Mouse (Mus musculus): ENCODE data around the gene Snrpc. TPM values are rescaled to one million over a fixed set of nuclear protein-coding genes. Genes with fewer than 3 reads are reported as not detected.
"Not testable (repeated sequence)": the region's sequence is repeated elsewhere in the genome, so short reads cannot be mapped to it uniquely, and the experiment has no call there.

Gene Snrpc
- 10 to 100 TPM; 65.3 to 70.2 TPM for total RNA-seq (2021)
- long read RNA-seq, experiment 1, transcript Snrpc-201 (6 exons, 758 nt), result major isoform, 21 of 25 reads
- long read RNA-seq, experiment 1, partial matches to known transcripts, result 3 of 25 reads
- long read RNA-seq, experiment 1, other reads (novel, unspliced or antisense), result 1 of 25 reads
- long read RNA-seq, experiment 2, transcript Snrpc-201 (6 exons, 758 nt), result major isoform, 46 of 48 reads
- long read RNA-seq, experiment 2, partial matches to known transcripts, result 1 of 48 reads
- long read RNA-seq, experiment 2, other reads (novel, unspliced or antisense), result 0 of 48 reads

GRCm38 (mm10) chr17:27837850-27838249 is at the start of gene Snrpc:
TSS of gene Snrpc (plus strand) at chr17:27838150.
- DNase-seq (ENCODE audit: low spot score in 2 of 2), result not testable (repeated sequence)

GRCm38 (mm10) chr17:27788456-27789172 is 49.3 kb upstream of the Snrpc start:
- no peak for DNase-seq (ENCODE audit: low spot score in 2 of 2)

GRCm38 (mm10) chr17:27790015-27790414 is 47.9 kb upstream of the Snrpc start:
- no peak for DNase-seq (ENCODE audit: low spot score in 2 of 2)

- DNase-seq (ENCODE audit: low spot score in 2 of 2), result no peak
Observed at GRCm38 (mm10) chr17:27790976-27791375, 47.0 kb upstream of the Snrpc start.

- DNase-seq (ENCODE audit: low spot score in 2 of 2), result no peak
Observed at GRCm38 (mm10) chr17:27791556-27791955, 46.4 kb upstream of the Snrpc start.

- no peak for DNase-seq (ENCODE audit: low spot score in 2 of 2)
Observed at GRCm38 (mm10) chr17:27792516-27792915, 45.4 kb upstream of the Snrpc start.

GRCm38 (mm10) chr17:27793144-27793543 is 44.8 kb upstream of the Snrpc start:
- no peak for DNase-seq (ENCODE audit: low spot score in 2 of 2)

GRCm38 (mm10) chr17:27796780-27797179 is 41.2 kb upstream of the Snrpc start:
- DNase-seq (ENCODE audit: low spot score in 2 of 2), result no peak

- no peak for DNase-seq (ENCODE audit: low spot score in 2 of 2)
Observed at GRCm38 (mm10) chr17:27797341-27797872, 40.5 kb upstream of the Snrpc start.

GRCm38 (mm10) chr17:27799771-27800584 is 38.0 kb upstream of the Snrpc start:
- DNase-seq (ENCODE audit: low spot score in 2 of 2), result no peak

- no peak for DNase-seq (ENCODE audit: low spot score in 2 of 2)
Observed at GRCm38 (mm10) chr17:27800710-27801648, 37.0 kb upstream of the Snrpc start.

- DNase-seq (ENCODE audit: low spot score in 2 of 2), result no peak
Observed at GRCm38 (mm10) chr17:27803752-27804151, 34.2 kb upstream of the Snrpc start.

- no peak for DNase-seq (ENCODE audit: low spot score in 2 of 2)
Observed at GRCm38 (mm10) chr17:27804156-27804690, 33.7 kb upstream of the Snrpc start.

- no peak for DNase-seq (ENCODE audit: low spot score in 2 of 2)
Observed at GRCm38 (mm10) chr17:27804803-27805770, 32.9 kb upstream of the Snrpc start.

- no peak for DNase-seq (ENCODE audit: low spot score in 2 of 2)
Observed at GRCm38 (mm10) chr17:27807542-27808078, 30.3 kb upstream of the Snrpc start.

- no peak for DNase-seq (ENCODE audit: low spot score in 2 of 2)
Observed at GRCm38 (mm10) chr17:27810569-27811331, 27.2 kb upstream of the Snrpc start.

GRCm38 (mm10) chr17:27811980-27812379 is 26.0 kb upstream of the Snrpc start:
- DNase-seq (ENCODE audit: low spot score in 2 of 2), result no peak

- no peak for DNase-seq (ENCODE audit: low spot score in 2 of 2)
Observed at GRCm38 (mm10) chr17:27814606-27815005, 23.3 kb upstream of the Snrpc start.
